Mouse (Mus musculus) embryo, embryonic 11.5 days (tissue): ENCODE measurements at regions not wholly inside any gene's neighbourhood (a gene's known extent, or its start where the extent isn't known, plus 50 kb on each side); places are given as distances from the start of the nearest gene placed in this dataset.
"Not testable (repeated sequence)": the region's sequence is repeated elsewhere in the genome, so short reads cannot be mapped to it uniquely, and the experiment has no call there.

Experiments
- DNase-seq: peaks from one replicate; pipeline ENCODE4 v3.0.0-alpha.2; 2012; ENCODE audit warnings: low read depth, low spot score

GRCm38 (mm10) chr1:14688041-14688440 lies 1405.1 kb downstream of the 4930444P10Rik start:
- not testable (repeated sequence) for DNase-seq

- DNase-seq, result no peak
Observed at GRCm38 (mm10) chr1:14686172-14686571, 1407.0 kb downstream of the 4930444P10Rik start.

GRCm38 (mm10) chr1:14680443-14680842 lies 1412.7 kb downstream of the 4930444P10Rik start:
- DNase-seq, result no peak

GRCm38 (mm10) chr1:14672393-14672999 lies 1420.6 kb downstream of the 4930444P10Rik start:
- no peak for DNase-seq

GRCm38 (mm10) chr1:14662706-14663312 lies 1430.3 kb downstream of the 4930444P10Rik start:
- no peak for DNase-seq

GRCm38 (mm10) chr1:14661854-14662253 lies 1431.3 kb downstream of the 4930444P10Rik start:
- DNase-seq, result no peak

- no peak for DNase-seq
Observed at GRCm38 (mm10) chr1:14650346-14650745, 1442.8 kb downstream of the 4930444P10Rik start.

GRCm38 (mm10) chr1:14635642-14636263 lies 1457.4 kb downstream of the 4930444P10Rik start:
- DNase-seq, result peak; percentile 41

- no peak for DNase-seq
Observed at GRCm38 (mm10) chr1:14631994-14632393, 1461.1 kb downstream of the 4930444P10Rik start.

GRCm38 (mm10) chr1:14627204-14627603 lies 1465.9 kb downstream of the 4930444P10Rik start:
- DNase-seq, result no peak

- no peak for DNase-seq
Observed at GRCm38 (mm10) chr1:14626685-14627084, 1466.4 kb downstream of the 4930444P10Rik start.

GRCm38 (mm10) chr1:14620922-14621430 lies 1472.1 kb downstream of the 4930444P10Rik start:
- no peak for DNase-seq

- no peak for DNase-seq
Observed at GRCm38 (mm10) chr1:14613232-14613894, 1479.8 kb downstream of the 4930444P10Rik start.

GRCm38 (mm10) chr1:14609054-14609453 lies 1484.1 kb downstream of the 4930444P10Rik start:
- DNase-seq, result no peak

GRCm38 (mm10) chr1:14595961-14596360 lies 1497.2 kb downstream of the 4930444P10Rik start:
- DNase-seq, result no peak

GRCm38 (mm10) chr1:14589905-14590304 lies 1503.2 kb downstream of the 4930444P10Rik start:
- DNase-seq, result no peak

- DNase-seq, result no peak
Observed at GRCm38 (mm10) chr1:14579376-14579775, 1513.7 kb downstream of the 4930444P10Rik start.

GRCm38 (mm10) chr1:14576263-14576662 lies 1516.9 kb downstream of the 4930444P10Rik start:
- no peak for DNase-seq

- peak; percentile 34 for DNase-seq
Observed at GRCm38 (mm10) chr1:14570562-14570981, 1522.6 kb downstream of the 4930444P10Rik start.

GRCm38 (mm10) chr1:14570113-14570512 lies 1523.0 kb downstream of the 4930444P10Rik start:
- no peak for DNase-seq

GRCm38 (mm10) chr1:14567006-14567405 lies 1526.1 kb downstream of the 4930444P10Rik start:
- DNase-seq, result no peak

- no peak for DNase-seq
Observed at GRCm38 (mm10) chr1:14566386-14566785, 1526.7 kb downstream of the 4930444P10Rik start.
